Mouse (Mus musculus) kidney, postnatal 0 days (tissue): ENCODE measurements around the gene Ccdc38. TPM values are rescaled to one million over a fixed set of nuclear protein-coding genes. Genes with fewer than 3 reads are reported as not detected.
"Not testable (repeated sequence)": the region's sequence is repeated elsewhere in the genome, so short reads cannot be mapped to it uniquely, and the experiment has no call there.

Experiments used
- ATAC-seq: fragments of 200-750 bp; cut with Nextera tagmentation; replicated peaks from 2 replicates; pipeline ENCODE4 v1.8.0; 2017; ENCODE audit warnings: low read depth, moderate number of reproducible peaks, moderate TSS enrichment, moderate library complexity; ENCODE audit not compliant: low FRiP score
- DNase-seq: peaks from one replicate; pipeline ENCODE4 v3.0.0-alpha.2; 2016; ENCODE audit warnings: low spot score
- H3K27ac ChIP-seq: fragments of 300-500 bp; sonication (generic); 2 replicates; pipeline ENCODE4 v1.5.1; 2014; ENCODE audit warnings: mild to moderate bottlenecking
- H3K27me3 ChIP-seq: fragments of 300-500 bp; sonication (generic); 2 replicates; pipeline ENCODE4 v1.6.1; 2014; ENCODE audit warnings: low read length, mixed read lengths; ENCODE audit not compliant: insufficient read depth
- H3K36me3 ChIP-seq: fragments of 300-500 bp; sonication (generic); 2 replicates; pipeline ENCODE4 v1.6.1; 2014; ENCODE audit warnings: low read length, mixed read lengths; ENCODE audit not compliant: insufficient read depth
- H3K4me1 ChIP-seq: fragments of 300-500 bp; sonication (generic); replicated peaks from 2 replicates; pipeline ENCODE4 v1.6.1; 2014; ENCODE audit warnings: antibody characterized with exemption, low read length, mixed read lengths; ENCODE audit not compliant: insufficient read depth
- H3K4me2 ChIP-seq: fragments of 300-500 bp; sonication (generic); 2 replicates; pipeline ENCODE4 v1.6.1; 2014; ENCODE audit warnings: mild to moderate bottlenecking, low read length, moderate library complexity, mixed read lengths
- H3K4me3 ChIP-seq: fragments of 300-500 bp; sonication (generic); replicated peaks from 2 replicates; pipeline ENCODE4 v1.5.1; 2014; ENCODE audit warnings: low read depth, low read length
- H3K9ac ChIP-seq: fragments of 300-500 bp; sonication (generic); 2 replicates; pipeline ENCODE4 v1.6.1; 2014; ENCODE audit warnings: low read depth, low read length
- H3K9me3 ChIP-seq: fragments of 300-500 bp; sonication (generic); replicated peaks from 2 replicates; pipeline ENCODE4 v1.6.1; 2016; ENCODE audit warnings: low read length, inconsistent platforms, mixed read lengths
- CTCF ChIP-seq: IDR thresholded peaks from 2 replicates; pipeline ENCODE4 v1.5.1; 2016; ENCODE audit warnings: antibody characterized with exemption, low read depth, mild to moderate bottlenecking, moderate library complexity
- WGBS: fragments of 180-500 bp; shearing (Covaris S2); extraction: QIAGEN DNeasy Blood & Tissue Kit; methylation state at CpG from one replicate; pipeline ENCODE4 v1.1.7; 2014; 5-methylcytosine and 5-hydroxymethylcytosine counted together
- polyA plus RNA-seq: library from polyadenylated mRNA; unstranded; fragments of >200 nt; fragmentation: Nextera tagmentation; extraction: Ambion mirVana; gene quantifications from 2 replicates; pipeline ENCODE4 v1.2.1, GENCODE M21; 2015

The Ccdc38 gene
- polyA plus RNA-seq, 1 experiment from 2014 or later: 0.26 TPM

GRCm38 (mm10) chr10:93543176-93543575, 2.7 kb downstream of the Ccdc38 start:
- Histone ChIP-seq H3K27me3 (no peaks in the 10 kb centered on the region), H3K27ac (no peak overlapping the region), H3K4me3 (no peak overlapping the region), H3K9ac (no peak overlapping the region), H3K4me1 (peaks cover 5% of the 10 kb centered on the region; the same call in 1 of the 2 replicates), H3K4me2 (no peak overlapping the region), H3K9me3 (no peaks in the 10 kb centered on the region), H3K36me3 (no peaks in the 10 kb centered on the region)
- WGBS: 55% methylated on average over 6 of the region's 6 CpGs
- TF ChIP-seq CTCF: no peak
- DNase-seq (no peak), ATAC-seq (no peak)

- Histone ChIP-seq H3K9me3 (no peaks in the 10 kb centered on the region), H3K4me3 (no peak overlapping the region), H3K4me2 (no peak overlapping the region), H3K27ac (no peak overlapping the region), H3K4me1 (peaks cover 5% of the 10 kb centered on the region; the same call in 1 of the 2 replicates), H3K27me3 (no peaks in the 10 kb centered on the region), H3K9ac (no peak overlapping the region), H3K36me3 (no peaks in the 10 kb centered on the region)
- no peak for DNase-seq
- WGBS: 60% methylated on average over 5 of the region's 5 CpGs
- no peak for ATAC-seq
- no peak for TF ChIP-seq CTCF
Measured at GRCm38 (mm10) chr10:93544172-93544571, 3.7 kb downstream of the Ccdc38 start.

- H3K9me3 ChIP-seq: no peaks in the 10 kb centered on the region
- H3K27ac ChIP-seq: no peak overlapping the region
- no peak overlapping the region for H3K4me2 ChIP-seq
- H3K9ac ChIP-seq: no peak overlapping the region
- DNase-seq (no peak), ATAC-seq (0 out of 2 replicates have a peak, but pooled peaks have one; percentile 17)
- no peaks in the 10 kb centered on the region for H3K4me1 ChIP-seq
- 97% methylated on average over 4 of the region's 4 CpGs for WGBS
- no peaks in the 10 kb centered on the region for H3K27me3 ChIP-seq
- TF ChIP-seq CTCF: no peak
- no peaks in the 10 kb centered on the region for H3K36me3 ChIP-seq
- H3K4me3 ChIP-seq: no peak overlapping the region
Measured at GRCm38 (mm10) chr10:93547741-93548270, 7.4 kb downstream of the Ccdc38 start.

GRCm38 (mm10) chr10:93548991-93549390, 8.6 kb downstream of the Ccdc38 start:
- Histone ChIP-seq H3K4me2 (no peak overlapping the region), H3K27me3 (no peaks in the 10 kb centered on the region), H3K36me3 (no peaks in the 10 kb centered on the region), H3K9me3 (no peaks in the 10 kb centered on the region), H3K4me3 (no peak overlapping the region), H3K9ac (no peak overlapping the region), H3K27ac (no peak overlapping the region), H3K4me1 (no peaks in the 10 kb centered on the region)
- ATAC-seq (peak; percentile 40; the same call in 1 of the 2 replicates), DNase-seq (peak; percentile 87)
- 11% methylated on average over 7 of the region's 7 CpGs for WGBS
- TF ChIP-seq CTCF: peak; percentile 92

- TF ChIP-seq CTCF: no peak
- no peak overlapping the region for H3K4me2 ChIP-seq
- H3K36me3 ChIP-seq: no peaks in the 10 kb centered on the region
- H3K27me3 ChIP-seq: no peaks in the 10 kb centered on the region
- H3K9ac ChIP-seq: no peak overlapping the region
- ATAC-seq: no peak
- no peak for DNase-seq
- no peak overlapping the region for H3K27ac ChIP-seq
- no peaks in the 10 kb centered on the region for H3K4me1 ChIP-seq
- WGBS: 73% methylated on average over 10 of the region's 10 CpGs
- H3K9me3 ChIP-seq: no peaks in the 10 kb centered on the region
- H3K4me3 ChIP-seq: no peak overlapping the region
Measured at GRCm38 (mm10) chr10:93549821-93550220, 9.4 kb downstream of the Ccdc38 start.

- Histone ChIP-seq H3K9ac (no peak overlapping the region), H3K27me3 (no peaks in the 10 kb centered on the region), H3K27ac (no peak overlapping the region), H3K4me2 (no peak overlapping the region), H3K4me1 (no peaks in the 10 kb centered on the region), H3K9me3 (no peaks in the 10 kb centered on the region), H3K4me3 (no peak overlapping the region), H3K36me3 (no peaks in the 10 kb centered on the region)
- no peak for TF ChIP-seq CTCF
- ATAC-seq (no peak), DNase-seq (no peak)
- 82% methylated on average over 8 of the region's 8 CpGs for WGBS
Measured at GRCm38 (mm10) chr10:93552596-93552995, 12.2 kb downstream of the Ccdc38 start.

- H3K27me3 ChIP-seq, H3K4me3 ChIP-seq, H3K4me2 ChIP-seq, H3K9ac ChIP-seq, H3K36me3 ChIP-seq, DNase-seq, H3K9me3 ChIP-seq, ATAC-seq, H3K27ac ChIP-seq, H3K4me1 ChIP-seq: not testable (repeated sequence)
- 72% methylated on average over 2 of the region's 2 CpGs for WGBS
Measured at GRCm38 (mm10) chr10:93557971-93558370, 17.5 kb downstream of the Ccdc38 start.
